8 mouse cellular contexts compared by ENCODE assay signal in the genomic region with DNA sequence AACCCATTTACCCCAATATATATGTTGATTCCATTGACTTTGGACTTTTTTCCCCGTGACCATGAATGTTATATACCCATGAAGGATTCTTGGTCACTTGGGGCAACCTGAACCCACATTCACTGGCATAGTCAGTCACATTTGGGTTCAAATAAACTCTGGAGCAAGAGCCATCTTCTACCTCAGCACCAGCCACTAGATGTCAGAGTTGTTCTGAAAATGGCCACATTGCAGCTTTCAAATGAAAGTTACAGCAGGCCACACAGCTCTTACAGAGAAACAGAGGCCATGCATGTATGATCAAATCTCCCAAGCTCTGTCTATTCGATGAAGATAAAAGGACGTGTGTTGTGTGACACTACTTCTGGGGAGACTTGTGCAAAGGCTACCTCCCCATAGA. TPM values are rescaled to one million over a fixed set of nuclear protein-coding genes. Genes with fewer than 3 reads are reported as not detected.
DNase-seq lines count a peak whose midpoint lies in the region; ATAC-seq and TF ChIP-seq lines count a peak whose summit lies in the region.
"Had no signal": no experiment of that assay in that cellular context is flagged by ENCODE, and none has a peak within 500 bp of the region (broad histone marks: within the 10 kb centered on the region; RNA-seq: fewer than 3 reads in every experiment).

No protein-coding gene starts in this region.

- no peak overlapping the region for H3K9ac ChIP-seq in CH12.LX (ENCODE audit: insufficient read depth, low read depth)
- H3K9ac ChIP-seq in midbrain, embryonic 16.5 days (ENCODE audit: low read depth, low read length), result no peak overlapping the region
- H3K9ac ChIP-seq: limb, embryonic 15.5 days had no signal

- H3K4me1 ChIP-seq in CH12.LX (ENCODE audit: control insufficient read depth in 1 of 2, insufficient read depth in 2 of 2), result no peaks in the 10 kb centered on the region
- no peaks in the 10 kb centered on the region for H3K4me1 ChIP-seq in midbrain, embryonic 16.5 days (ENCODE audit: control insufficient read depth, insufficient read depth, low read length)
- H3K4me1 ChIP-seq: limb, embryonic 15.5 days had no signal

- no peaks in the 10 kb centered on the region for H3K79me2 ChIP-seq in CH12.LX (replicated peaks; ENCODE audit: control insufficient read depth, extremely low read depth, insufficient read depth, poor library complexity, severe bottlenecking)

- no peak for TF ChIP-seq EP300 in CH12.LX (IDR thresholded peaks at IDR 0.05; ENCODE audit: low read length)

- peak; percentile 26 to 85; a peak in 3 of 4 replicates for TF ChIP-seq CTCF in CH12.LX (conservative IDR thresholded peaks at IDR 0.05 in 1 of 2, IDR thresholded peaks at IDR 0.05 in 1 of 2; ENCODE audit: low read depth in 2 of 2, low read length in 2 of 2)

- no peak overlapping the region for H3K4me2 ChIP-seq in CH12.LX (ENCODE audit: insufficient read depth, low read depth, poor library complexity, severe bottlenecking)
- H3K4me2 ChIP-seq in midbrain, embryonic 16.5 days (ENCODE audit: low read length), result no peak overlapping the region
- H3K4me2 ChIP-seq: limb, embryonic 15.5 days had no signal

- dilution Hi-C loops in CH12.LX (cut with MboI; ENCODE audit: extremely low pct_ligation_motif_present, extremely low pct_unique_long_range_greater_than_20kb, low sequenced_read_pairs), result no loop called here

- ATAC-seq in midbrain, embryonic 16.5 days, result peak; percentile 60; the same call in 1 of the 2 replicates

- H3K27ac ChIP-seq in CH12.LX (ENCODE audit: insufficient read depth, low read depth), result no peak overlapping the region
- no peak overlapping the region for H3K27ac ChIP-seq in midbrain, embryonic 16.5 days (ENCODE audit: low read length)
- H3K27ac ChIP-seq: limb, embryonic 15.5 days had no signal

- H3K27me3 ChIP-seq in CH12.LX (replicated peaks), result no peaks in the 10 kb centered on the region
- no peaks in the 10 kb centered on the region for H3K27me3 ChIP-seq in midbrain, embryonic 16.5 days (ENCODE audit: control insufficient read depth, insufficient read depth, low read depth, low read length)
- H3K27me3 ChIP-seq: limb, embryonic 15.5 days had no signal

- in situ Hi-C loops in CH12.LX (cut with MboI; ENCODE audit: low pct_ligation_motif_present, low pct_unique_long_range_greater_than_20kb, low sequenced_read_pairs), result loop anchor here (25.0 kb wide), 1 partner anchor 454 kb away; no protein-coding TSS in a partner anchor

- 55% methylated on average over 3 of the region's 3 CpGs for WGBS in midbrain, embryonic 16.5 days

- no peaks in the 10 kb centered on the region for H3K36me3 ChIP-seq in CH12.LX (replicated peaks in 1 of 2; ENCODE audit: control insufficient read depth in 1 of 2, insufficient read depth in 1 of 2, low read length in 1 of 2)
- no peaks in the 10 kb centered on the region for H3K36me3 ChIP-seq in midbrain, embryonic 16.5 days (ENCODE audit: control insufficient read depth, insufficient read depth, low read length)
- H3K36me3 ChIP-seq: limb, embryonic 15.5 days had no signal

- no peak overlapping the region for H3K4me3 ChIP-seq in CH12.LX (replicated peaks in 1 of 3; ENCODE audit: low read depth in 2 of 3, low read length in 2 of 3, poor library complexity in 1 of 3)
- H3K4me3 ChIP-seq in midbrain, embryonic 16.5 days (ENCODE audit: low read depth, low read length), result no peak overlapping the region
- H3K4me3 ChIP-seq: limb, embryonic 15.5 days had no signal

- TF ChIP-seq RAD21 in CH12.LX (IDR thresholded peaks at IDR 0.05; ENCODE audit: low read depth, low read length), result peak; percentile 89

- DNase-seq in kidney, adult 18-20 months, result peak; percentile 28
- DNase-seq in kidney, adult 11 months, result no peak
- DNase-seq in CH12.LX (ENCODE audit: extremely low read depth) (peak; percentile 49), adipocyte (ENCODE audit: low spot score) (peak; percentile 77)
- DNase-seq in kidney, postnatal 10 days, result peak; percentile 35
- no peak for DNase-seq in gastrocnemius, postnatal 25 days

- peaks cover 3% of the 10 kb centered on the region for H3K9me3 ChIP-seq in CH12.LX (replicated peaks; ENCODE audit: low read length)
- H3K9me3 ChIP-seq in midbrain, embryonic 16.5 days (replicated peaks; ENCODE audit: control insufficient read depth, low read length, poor library complexity, severe bottlenecking), result no peaks in the 10 kb centered on the region
- H3K9me3 ChIP-seq: limb, embryonic 15.5 days had no signal

- no peak for TF ChIP-seq POLR2A in CH12.LX (IDR thresholded peaks at IDR 0.05; ENCODE audit: low read depth, low read length)

TF ChIP-seq in CH12.LX, 34 proteins besides CTCF, POLR2A, EP300 and RAD21:
- TF ChIP-seq POLR2AphosphoS2 (IDR thresholded peaks at IDR 0.05; ENCODE audit: low read depth, low read length) (no peak), ZC3H11A (IDR thresholded peaks at IDR 0.05; ENCODE audit: low read depth, low read length) (peak; percentile 37; the same call in 1 of the 2 replicates), GABPA (IDR thresholded peaks at IDR 0.05; ENCODE audit: insufficient replicate concordance, low read depth, low read length) (no peak), HCFC1 (IDR thresholded peaks at IDR 0.05; ENCODE audit: low read depth, low read length) (no peak), IRF4 (IDR thresholded peaks at IDR 0.05; ENCODE audit: low read depth, low read length) (no peak), CHD2 (IDR thresholded peaks at IDR 0.05; ENCODE audit: low read length) (no peak), NRF1 (IDR thresholded peaks at IDR 0.05; ENCODE audit: low read depth, low read length) (no peak), ZMIZ1 (IDR thresholded peaks at IDR 0.05; ENCODE audit: low read depth, low read length) (no peak), USF2 (conservative IDR thresholded peaks at IDR 0.05; ENCODE audit: low read depth, low read length) (no peak), MYC (IDR thresholded peaks at IDR 0.05; ENCODE audit: low read depth, low read length) (0 out of 2 replicates have a peak, but pooled peaks have one; percentile 42), MXI1 (IDR thresholded peaks at IDR 0.05; ENCODE audit: low read depth, low read length) (no peak), MAFK (IDR thresholded peaks at IDR 0.05; ENCODE audit: insufficient replicate concordance, low read length) (no peak), SMC3 (IDR thresholded peaks at IDR 0.05; ENCODE audit: low read depth, low read length) (peak; percentile 83)

RNA-seq across cellular contexts. Expression of a gene that starts 11.6 kb away (rescaled TPM):
- 12.8 and 15.9 TPM in 2 replicates for total RNA-seq in CH12.LX (2012; rRNA removed)
- 30.7 and 31.7 TPM in 2 replicates for total RNA-seq in CH12.LX (2014; rRNA removed)
- 42.0 and 48.8 TPM in 2 replicates for polyA plus RNA-seq in CH12.LX (2012; ENCODE audit: insufficient read length, low read depth)
- 0.44 TPM in 1 of 2 replicates, not detected in the other for polyA plus RNA-seq in midbrain, embryonic 16.5 days (2015; fragmentation: Nextera tagmentation; extraction: Ambion mirVana)
- total RNA-seq in gastrocnemius, postnatal 25 days (2021), result not detected

RNA-seq across cellular contexts. Expression of a gene that starts 49.8 kb away (rescaled TPM):
- 24.5 and 29.0 TPM in 2 replicates for total RNA-seq in CH12.LX (2012; rRNA removed)
- 35.6 and 39.3 TPM in 2 replicates for total RNA-seq in CH12.LX (2014; rRNA removed)
- polyA plus RNA-seq in CH12.LX (2012; ENCODE audit: insufficient read length, low read depth), result 25.8 and 29.3 TPM in 2 replicates
- 37.3 and 38.3 TPM in 2 replicates for polyA plus RNA-seq in midbrain, embryonic 16.5 days (2015; fragmentation: Nextera tagmentation; extraction: Ambion mirVana)
- 10 to 100 TPM; 17.9 to 22.3 TPM for total RNA-seq in gastrocnemius, postnatal 25 days (2021)

Comparison
In these comparisons a context has a peak if more than half of its experiments do, and no peak if none do; other contexts are left out.
1. DNase-seq: peak in kidney, adult 18-20 months (single experiment), CH12.LX (single experiment), adipocyte (single experiment) and kidney, postnatal 10 days (single experiment); none in kidney, adult 11 months (single experiment) and gastrocnemius, postnatal 25 days (single experiment).
2. RNA of a gene that starts 11.6 kb away (total RNA-seq): 12.8 to 31.7 TPM in CH12.LX; not detected in gastrocnemius, postnatal 25 days; every median in the first group is over 10 times any median in the second.